8 mouse cellular contexts compared by ENCODE assay signal in the genomic region with DNA sequence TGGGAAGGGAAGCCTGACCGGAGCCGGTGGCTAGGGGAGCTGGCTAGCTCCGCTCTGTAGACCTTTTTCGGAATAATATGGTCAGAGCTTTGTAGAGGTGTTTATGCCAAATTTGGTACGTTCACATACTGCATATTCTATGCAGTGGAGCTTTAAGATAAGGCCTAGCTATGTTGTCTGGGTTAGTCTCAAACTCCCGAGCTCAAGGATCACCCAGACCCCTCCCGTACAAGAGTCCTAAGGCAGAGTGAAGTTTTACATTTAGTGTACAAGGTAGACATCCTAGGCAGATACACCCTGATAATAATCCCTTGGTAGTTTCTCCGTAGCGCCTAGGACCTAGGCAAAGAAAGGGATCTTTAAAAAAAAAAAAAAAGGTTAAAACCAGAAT. TPM values are rescaled to one million over a fixed set of nuclear protein-coding genes. Genes with fewer than 3 reads are reported as not detected.
DNase-seq lines count a peak whose midpoint lies in the region; ATAC-seq and TF ChIP-seq lines count a peak whose summit lies in the region.

No protein-coding gene starts in this region.

- peak overlapping the region; percentile 56 for H3K9ac ChIP-seq in lung, postnatal 0 days (replicated peaks; ENCODE audit: low read depth)
- peak overlapping the region; percentile 96 for H3K9ac ChIP-seq in limb, embryonic 12.5 days (replicated peaks)

- no peaks in the 10 kb centered on the region for H3K36me3 ChIP-seq in lung, postnatal 0 days (ENCODE audit: insufficient read depth, low read length)
- H3K36me3 ChIP-seq in limb, embryonic 12.5 days, result peaks cover 7% of the 10 kb centered on the region; the same call in 1 of the 2 replicates
- H3K36me3 ChIP-seq in small intestine, adult 2 months (ENCODE audit: control insufficient read depth, insufficient read depth, low read length), result peaks cover 6% of the 10 kb centered on the region

- no peak for ATAC-seq in lung, postnatal 0 days
- peak; percentile 61; the same call in 1 of the 2 replicates for ATAC-seq in limb, embryonic 12.5 days (ENCODE audit: insufficient number of reproducible peaks, insufficient read depth, low FRiP score, low TSS enrichment, low read depth)

- DNase-seq in lung, postnatal 0 days (ENCODE audit: low spot score), result no peak
- DNase-seq in lung, postnatal 25 days (ENCODE audit: low spot score), result no peak
- no peak for DNase-seq in adrenal gland, postnatal 36 days
- DNase-seq in embryo, embryonic 9.5 days (ENCODE audit: extremely low spot score), result no peak
- DNase-seq in thymus, postnatal 14 days, result no peak

- H3K9me3 ChIP-seq in lung, postnatal 0 days (ENCODE audit: low read length), result no peaks in the 10 kb centered on the region
- H3K9me3 ChIP-seq in limb, embryonic 12.5 days, result no peaks in the 10 kb centered on the region

- H3K4me1 ChIP-seq in lung, postnatal 0 days (ENCODE audit: insufficient read depth, low read depth, low read length), result 0 out of 2 replicates have a peak, but pooled peaks cover 3% of the 10 kb centered on the region
- H3K4me1 ChIP-seq in embryonic fibroblast, embryonic 13.5 days (ENCODE audit: control insufficient read depth, insufficient read depth, low read length), result peaks cover 4% of the 10 kb centered on the region; the same call in 1 of the 2 replicates
- H3K4me1 ChIP-seq in limb, embryonic 12.5 days (replicated peaks), result peaks cover 10% of the 10 kb centered on the region
- H3K4me1 ChIP-seq in small intestine, adult 2 months (ENCODE audit: control insufficient read depth, insufficient read depth, insufficient read length, low read length), result no peaks in the 10 kb centered on the region

- peak overlapping the region; percentile 79 for H3K4me2 ChIP-seq in lung, postnatal 0 days (replicated peaks; ENCODE audit: low read depth, low read length)
- peak overlapping the region; percentile 73 for H3K4me2 ChIP-seq in limb, embryonic 12.5 days

- no peaks in the 10 kb centered on the region for H3K27me3 ChIP-seq in lung, postnatal 0 days (replicated peaks; ENCODE audit: insufficient read depth, low read length)
- H3K27me3 ChIP-seq in limb, embryonic 12.5 days, result no peaks in the 10 kb centered on the region
- no peaks in the 10 kb centered on the region for H3K27me3 ChIP-seq in small intestine, adult 2 months (ENCODE audit: control insufficient read depth, insufficient read depth, low read length)

- peak overlapping the region; percentile 63 for H3K4me3 ChIP-seq in lung, postnatal 0 days (ENCODE audit: low read depth, low read length)
- H3K4me3 ChIP-seq in embryonic fibroblast, embryonic 13.5 days (ENCODE audit: insufficient read depth, low read length), result peak overlapping the region; percentile 57
- peak overlapping the region; percentile 76 for H3K4me3 ChIP-seq in limb, embryonic 12.5 days (replicated peaks)
- H3K4me3 ChIP-seq in small intestine, adult 2 months (ENCODE audit: low read depth, low read length), result peak overlapping the region; percentile 84

- TF ChIP-seq POLR2A in embryonic fibroblast, embryonic 13.5 days (IDR thresholded peaks at IDR 0.05; ENCODE audit: low read depth, low read length), result no peak
- no peak for TF ChIP-seq POLR2A in small intestine, adult 2 months (IDR thresholded peaks at IDR 0.05; ENCODE audit: low read depth, low read length)

- peak overlapping the region; percentile 91 for H3K27ac ChIP-seq in lung, postnatal 0 days (ENCODE audit: low read length)
- H3K27ac ChIP-seq in embryonic fibroblast, embryonic 13.5 days (ENCODE audit: insufficient read depth, low read length), result peak overlapping the region; percentile 86
- H3K27ac ChIP-seq in limb, embryonic 12.5 days, result peak overlapping the region; percentile 97
- H3K27ac ChIP-seq in small intestine, adult 2 months (ENCODE audit: insufficient read depth, low read depth, low read length), result peak overlapping the region; percentile 79; the same call in 1 of the 2 replicates

- WGBS in lung, postnatal 0 days, result 4% methylated on average over 9 of the region's 9 CpGs
- 9% methylated on average over 9 of the region's 9 CpGs for WGBS in limb, embryonic 12.5 days
- 2% methylated on average over 9 of the region's 9 CpGs for WGBS in small intestine, adult 2 months

- no peak for TF ChIP-seq EP300 in lung, postnatal 0 days (IDR thresholded peaks at IDR 0.05)

- no peak for TF ChIP-seq CTCF in lung, postnatal 0 days (IDR thresholded peaks at IDR 0.05)
- no peak for TF ChIP-seq CTCF in embryonic fibroblast, embryonic 13.5 days (IDR thresholded peaks at IDR 0.05; ENCODE audit: borderline replicate concordance, insufficient read depth, low read length)
- TF ChIP-seq CTCF in small intestine, adult 2 months (IDR thresholded peaks at IDR 0.05; ENCODE audit: extremely low read depth, insufficient read length, insufficient replicate concordance, low read depth, low read length), result no peak

RNA-seq across cellular contexts. Expression of gene Pstk, which starts 0.5 kb away (rescaled TPM):
- 30.5 and 32.7 TPM in 2 replicates for polyA plus RNA-seq in lung, postnatal 0 days (2015; fragmentation: Nextera tagmentation; extraction: Ambion mirVana)
- 41.4 and 44.2 TPM in 2 replicates for polyA plus RNA-seq in embryonic fibroblast, embryonic 13.5 days (2011; ENCODE audit: insufficient read length, low read depth, missing spikeins)
- polyA plus RNA-seq in limb, embryonic 12.5 days (2016; fragmentation: Nextera tagmentation; extraction: Ambion mirVana), result 72.5 and 79.4 TPM in 2 replicates
- 35.6 and 37.5 TPM in 2 replicates for polyA plus RNA-seq in small intestine, adult 2 months (2012; rRNA removed)
- total RNA-seq in adrenal gland, postnatal 36 days (2021), result 10 to 100 TPM; 19.8 to 21.1 TPM

RNA-seq across cellular contexts. Expression of gene 2310057M21Rik, which starts 8.9 kb away (rescaled TPM):
- 10.7 and 12.5 TPM in 2 replicates for polyA plus RNA-seq in lung, postnatal 0 days (2015; fragmentation: Nextera tagmentation; extraction: Ambion mirVana)
- polyA plus RNA-seq in embryonic fibroblast, embryonic 13.5 days (2011; ENCODE audit: insufficient read length, low read depth, missing spikeins), result 20.2 and 21.2 TPM in 2 replicates
- 21.1 and 23.8 TPM in 2 replicates for polyA plus RNA-seq in limb, embryonic 12.5 days (2016; fragmentation: Nextera tagmentation; extraction: Ambion mirVana)
- polyA plus RNA-seq in small intestine, adult 2 months (2012; rRNA removed), result 1.3 and 2.1 TPM in 2 replicates
- total RNA-seq in adrenal gland, postnatal 36 days (2021), result 10 to 100 TPM; 12.0 to 16.8 TPM

RNA-seq across cellular contexts. Expression of gene Fam24a, which starts 37.8 kb away (rescaled TPM):
- not detected in 2 replicates for polyA plus RNA-seq in lung, postnatal 0 days (2015; fragmentation: Nextera tagmentation; extraction: Ambion mirVana)
- not detected in 2 replicates for polyA plus RNA-seq in embryonic fibroblast, embryonic 13.5 days (2011; ENCODE audit: insufficient read length, low read depth, missing spikeins)
- polyA plus RNA-seq in limb, embryonic 12.5 days (2016; fragmentation: Nextera tagmentation; extraction: Ambion mirVana), result not detected in 2 replicates
- not detected in 2 replicates for polyA plus RNA-seq in small intestine, adult 2 months (2012; rRNA removed)
- total RNA-seq in adrenal gland, postnatal 36 days (2021), result not detected

RNA-seq across cellular contexts. Expression of gene Ikzf5, which starts 38.9 kb away (rescaled TPM):
- polyA plus RNA-seq in lung, postnatal 0 days (2015; fragmentation: Nextera tagmentation; extraction: Ambion mirVana), result 9.0 and 10.3 TPM in 2 replicates
- polyA plus RNA-seq in embryonic fibroblast, embryonic 13.5 days (2011; ENCODE audit: insufficient read length, low read depth, missing spikeins), result 29.7 and 30.7 TPM in 2 replicates
- 18.0 and 19.3 TPM in 2 replicates for polyA plus RNA-seq in limb, embryonic 12.5 days (2016; fragmentation: Nextera tagmentation; extraction: Ambion mirVana)
- polyA plus RNA-seq in small intestine, adult 2 months (2012; rRNA removed), result 2.9 and 6.4 TPM in 2 replicates
- 10 to 100 TPM; 28.6 to 32.7 TPM for total RNA-seq in adrenal gland, postnatal 36 days (2021)

RNA-seq across cellular contexts. Expression of gene Acadsb, which starts 38.9 kb away (rescaled TPM):
- polyA plus RNA-seq in lung, postnatal 0 days (2015; fragmentation: Nextera tagmentation; extraction: Ambion mirVana), result 99.4 and 129 TPM in 2 replicates
- polyA plus RNA-seq in embryonic fibroblast, embryonic 13.5 days (2011; ENCODE audit: insufficient read length, low read depth, missing spikeins), result 105 and 109 TPM in 2 replicates
- 83.0 and 84.0 TPM in 2 replicates for polyA plus RNA-seq in limb, embryonic 12.5 days (2016; fragmentation: Nextera tagmentation; extraction: Ambion mirVana)
- polyA plus RNA-seq in small intestine, adult 2 months (2012; rRNA removed), result 0.96 and 1.1 TPM in 2 replicates
- total RNA-seq in adrenal gland, postnatal 36 days (2021), result 100 to 1,000 TPM; 240 to 608 TPM
